Mouse (Mus musculus): Measurements from ENCODE around the gene Nprl2.

DNA sequence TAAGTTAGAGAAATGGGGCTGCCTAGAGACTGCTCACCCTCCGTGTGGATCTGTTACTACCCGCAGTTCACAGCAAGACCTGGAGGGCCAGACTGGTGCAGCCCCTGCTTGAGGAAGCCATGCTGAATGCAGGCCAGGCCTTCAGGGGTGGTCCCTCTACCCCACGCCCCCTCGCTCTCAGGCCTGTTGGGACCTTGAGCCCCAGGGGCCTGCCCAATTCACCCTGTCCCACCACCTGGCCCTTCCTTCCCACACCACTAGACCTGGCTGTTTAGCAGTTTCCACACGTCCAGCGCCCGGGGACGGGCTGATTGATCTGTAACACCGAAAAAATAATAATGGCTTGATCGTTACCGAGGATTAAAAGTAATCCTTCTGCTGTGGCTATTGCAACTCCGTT is 47.8 kb upstream of the Nprl2 start:
- TF ChIP-seq GATA1 (IDR thresholded peaks at IDR 0.05; ENCODE audit: borderline replicate concordance, low read length) (no peak), FLI1 (IDR thresholded peaks at IDR 0.05; ENCODE audit: low read length) (no peak)

Data from megakaryocyte, embryonic 14.5 days (primary cell).